Mouse (Mus musculus) bone marrow macrophage, adult 2 months (primary cell): Measurements from ENCODE around the gene Fgf22. TPM values are rescaled to one million over a fixed set of nuclear protein-coding genes. Genes with fewer than 3 reads are reported as not detected.

Experiments used
- H3K27ac ChIP-seq: 2 replicates; pipeline ENCODE4 v1.5.1; 2012; ENCODE audit warnings: low read depth, low read length; ENCODE audit not compliant: insufficient read depth
- H3K4me1 ChIP-seq: 2 replicates; pipeline ENCODE4 v1.6.1; 2012; ENCODE audit warnings: low read length; ENCODE audit not compliant: control insufficient read depth, insufficient read depth
- H3K4me3 ChIP-seq: 2 replicates; pipeline ENCODE4 v1.5.1; 2012; ENCODE audit warnings: mild to moderate bottlenecking, low read length, moderate library complexity; ENCODE audit not compliant: insufficient read depth
- CTCF ChIP-seq: IDR thresholded peaks from 2 replicates; pipeline ENCODE4 v1.5.1; 2012; ENCODE audit warnings: low read depth, mild to moderate bottlenecking, low read length, moderate library complexity
- POLR2A ChIP-seq: IDR thresholded peaks from 2 replicates; pipeline ENCODE4 v1.6.1; 2012; ENCODE audit warnings: mild to moderate bottlenecking, low read depth, low read length, borderline replicate concordance
- polyA plus RNA-seq: library from polyadenylated mRNA; stranded (reverse); fragments of >200 nt; gene quantifications from 2 replicates; pipeline ENCODE4 v1.2.4, GENCODE M21; 2012; ENCODE audit not compliant: missing spikeins, insufficient read depth, insufficient read length

The Fgf22 gene
- polyA plus RNA-seq, 1 experiment: not detected

DNA sequence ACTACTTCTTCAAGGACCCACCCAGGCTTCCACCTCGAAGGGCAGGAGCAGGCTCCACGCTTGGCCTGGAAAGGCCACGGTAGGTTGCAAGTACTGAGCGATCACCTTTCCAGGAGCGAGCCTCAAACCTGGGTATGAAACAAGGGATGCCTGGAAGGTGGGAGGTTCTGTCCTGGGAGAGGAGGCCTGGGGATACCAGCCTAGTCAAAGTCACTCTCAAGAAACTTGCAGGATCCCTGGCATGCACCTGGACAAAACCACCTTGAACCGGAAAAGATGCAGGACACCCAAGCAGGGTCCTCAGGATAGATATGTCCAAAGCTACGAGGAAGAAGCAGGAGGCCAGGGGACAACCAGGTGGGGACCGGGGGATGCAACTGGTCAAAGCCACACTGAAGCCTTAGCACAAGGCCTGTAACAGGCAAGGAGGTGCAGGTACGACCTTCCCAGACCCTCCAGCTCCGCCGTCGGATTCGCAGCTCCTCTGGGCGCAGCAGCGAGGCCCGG lies 11.2 kb downstream of the Fgf22 start:
- H3K4me1 ChIP-seq: peaks cover 31% of the 10 kb centered on the region
- no peak overlapping the region for H3K27ac ChIP-seq
- TF ChIP-seq POLR2A: no peak
- TF ChIP-seq CTCF: no peak
- H3K4me3 ChIP-seq: peak overlapping the region; percentile 86

- Histone ChIP-seq H3K4me3 (peak within 1 kb of the TSS; percentile 86), H3K4me1 (peaks cover 31% of the 10 kb centered on the region), H3K27ac (peak within 1 kb of the TSS; percentile 64)
- TF ChIP-seq POLR2A (0 out of 2 replicates have a peak, but pooled peaks have one; percentile 16), CTCF (no peak)
Measured at GRCm38 (mm10) chr10:79766508-79767325, 11.8 kb downstream of the Fgf22 start, which contains the start of gene Rnf126. Gene Rnf126, minus strand, starts transcription at chr10:79766952.

DNA sequence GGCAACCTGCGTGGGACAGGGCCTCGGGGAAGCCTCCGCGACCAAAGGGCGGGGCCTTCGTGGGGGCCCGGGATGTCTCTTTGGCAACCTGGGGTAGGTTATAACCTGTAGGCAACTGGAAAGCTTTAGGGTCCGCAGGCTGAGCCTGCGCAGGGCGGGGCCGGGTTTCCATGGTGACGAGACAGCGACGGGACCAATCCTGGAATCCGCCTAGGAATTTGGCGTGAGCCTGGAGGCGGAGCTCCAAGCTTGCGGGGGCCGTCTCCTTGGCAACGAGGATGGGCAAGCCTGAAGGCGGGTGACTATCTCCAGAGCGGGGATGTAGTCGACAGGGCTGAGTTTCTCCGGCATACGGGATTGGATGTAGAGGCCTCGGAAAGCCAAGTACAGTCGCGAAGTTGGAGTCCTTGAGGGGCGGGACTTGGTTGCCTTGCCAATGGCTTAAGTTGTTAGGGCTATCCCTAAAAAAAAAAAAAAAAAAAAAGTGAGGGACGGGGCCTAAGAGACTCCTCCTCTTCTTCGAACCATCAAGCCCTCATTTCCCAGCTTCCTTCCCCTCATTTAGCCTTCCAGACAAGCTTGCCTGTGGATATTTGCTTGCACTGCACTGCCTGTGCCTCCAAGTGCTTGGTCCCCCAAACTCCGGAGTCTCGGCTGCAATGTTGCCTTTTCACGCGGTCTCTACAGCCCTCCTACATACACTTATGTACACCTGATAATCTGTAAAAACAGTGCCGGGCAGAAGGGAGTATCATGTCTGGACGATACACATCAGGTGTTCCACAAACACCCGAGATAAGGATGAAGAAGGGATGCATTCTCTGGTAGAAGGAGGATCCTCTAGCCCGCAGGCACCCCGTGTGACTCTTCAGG lies 12.7 kb downstream of the Fgf22 start:
- H3K4me3 ChIP-seq: peak overlapping the region; percentile 86
- H3K4me1 ChIP-seq: peaks cover 31% of the 10 kb centered on the region
- peak overlapping the region; percentile 42 for H3K27ac ChIP-seq
- TF ChIP-seq CTCF: no peak
- TF ChIP-seq POLR2A: no peak

GRCm38 (mm10) chr10:79768400-79768799 lies 13.5 kb downstream of the Fgf22 start:
- no peak overlapping the region for H3K4me3 ChIP-seq
- H3K27ac ChIP-seq: no peak overlapping the region
- peaks cover 24% of the 10 kb centered on the region for H3K4me1 ChIP-seq
- TF ChIP-seq CTCF: peak; percentile 86
- no peak for TF ChIP-seq POLR2A

GRCm38 (mm10) chr10:79769329-79769728 lies 14.5 kb downstream of the Fgf22 start:
- no peak overlapping the region for H3K4me3 ChIP-seq
- TF ChIP-seq CTCF (no peak), POLR2A (no peak)
- H3K4me1 ChIP-seq: peaks cover 15% of the 10 kb centered on the region
- no peak overlapping the region for H3K27ac ChIP-seq

- Histone ChIP-seq H3K4me1 (peaks cover 3% of the 10 kb centered on the region; the same call in 1 of the 2 replicates), H3K27ac (no peak overlapping the region), H3K4me3 (no peak overlapping the region)
- TF ChIP-seq POLR2A (no peak), CTCF (no peak)
Measured at GRCm38 (mm10) chr10:79772320-79772719, 17.4 kb downstream of the Fgf22 start.

DNA sequence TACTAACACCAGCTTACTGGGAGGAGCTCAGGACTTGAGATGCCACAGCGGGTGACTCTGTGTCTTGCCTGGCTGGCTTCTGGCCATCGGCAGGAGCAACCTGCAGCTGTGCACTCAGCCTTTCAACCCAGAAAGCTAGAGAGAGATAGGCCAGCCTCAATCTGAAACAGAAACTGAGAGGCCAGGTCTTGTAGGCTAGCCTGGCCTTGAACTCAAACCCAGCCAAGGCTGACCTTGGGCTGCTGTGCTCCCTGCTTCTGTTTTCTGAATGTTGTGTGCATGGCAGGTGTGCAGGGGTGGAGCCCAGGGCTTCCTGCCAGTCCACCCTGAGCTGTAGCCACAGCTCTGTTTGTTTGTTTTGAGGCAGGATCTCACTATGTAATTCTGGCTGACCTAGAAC lies 18.3 kb downstream of the Fgf22 start:
- no peak overlapping the region for H3K4me3 ChIP-seq
- TF ChIP-seq CTCF (no peak), POLR2A (no peak)
- no peak overlapping the region for H3K27ac ChIP-seq

GRCm38 (mm10) chr10:79774486-79775279 lies 19.8 kb downstream of the Fgf22 start:
- TF ChIP-seq CTCF (no peak), POLR2A (no peak)
- Histone ChIP-seq H3K27ac (no peak overlapping the region), H3K4me1 (no peaks in the 10 kb centered on the region), H3K4me3 (no peak overlapping the region)

More for the DNA sequence above, 18.3 kb downstream of the Fgf22 start:
- H3K4me1 ChIP-seq: no peaks in the 10 kb centered on the region

DNA sequence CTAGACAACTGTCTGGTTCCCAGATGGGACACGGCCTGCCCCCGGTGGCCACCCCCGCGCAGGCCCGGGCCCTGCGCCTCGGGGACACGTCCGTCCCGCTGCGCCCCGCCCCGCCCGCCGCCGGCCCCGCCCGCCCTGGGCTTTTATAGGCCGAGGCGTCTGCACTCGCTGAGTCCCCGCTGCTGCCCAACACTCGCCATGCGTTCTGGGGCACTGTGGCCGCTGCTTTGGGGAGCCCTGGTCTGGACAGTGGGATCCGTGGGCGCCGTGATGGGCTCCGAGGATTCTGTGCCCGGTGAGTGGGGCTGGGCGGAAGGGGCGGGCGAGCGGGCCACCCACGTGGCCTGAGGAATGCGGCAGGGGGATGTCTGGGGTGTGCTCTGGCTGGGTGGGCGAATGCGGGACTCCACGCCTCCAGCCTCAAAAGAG lies 22.2 kb downstream of the Fgf22 start, which contains the start of gene Fstl3:
TSS of gene Fstl3 (plus strand) at position 170 of the 429 bp plus-strand sequence.
- peak within 1 kb of the TSS; percentile 18; the same call in 1 of the 2 replicates for H3K4me3 ChIP-seq

More for the DNA sequence above, 22.2 kb downstream of the Fgf22 start, which contains the start of gene Fstl3:
- no peak for TF ChIP-seq POLR2A
- no peak for TF ChIP-seq CTCF
- Histone ChIP-seq H3K4me1 (peaks cover 5% of the 10 kb centered on the region), H3K27ac (no peak within 1 kb of the TSS)
